Mouse (Mus musculus) neural tube, embryonic 11.5 days (tissue): ENCODE results near the gene Trp53bp2. TPM values are rescaled to one million over a fixed set of nuclear protein-coding genes. Genes with fewer than 3 reads are reported as not detected.

Experiments used
- ATAC-seq: fragments of 200-750 bp; cut with Nextera tagmentation; 2 replicates; pipeline ENCODE4 v1.8.0; 2017; ENCODE audit warnings: moderate number of reproducible peaks, mild to moderate bottlenecking, moderate TSS enrichment, moderate library complexity; ENCODE audit not compliant: insufficient read depth, low FRiP score, low TSS enrichment
- DNase-seq: peaks from one replicate; pipeline ENCODE4 v3.0.0-alpha.2; 2015; ENCODE audit warnings: low spot score
- H3K27ac ChIP-seq: fragments of 300-500 bp; sonication (generic); 2 replicates; pipeline ENCODE4 v1.5.1; 2014; ENCODE audit warnings: low read depth, mild to moderate bottlenecking, low read length
- H3K27me3 ChIP-seq: fragments of 300-500 bp; sonication (generic); 2 replicates; pipeline ENCODE4 v1.6.1; 2014; ENCODE audit warnings: mild to moderate bottlenecking, low read length, mixed read lengths; ENCODE audit not compliant: control insufficient read depth, insufficient read depth
- H3K36me3 ChIP-seq: fragments of 300-500 bp; sonication (generic); 2 replicates; pipeline ENCODE4 v1.6.1; 2014; ENCODE audit warnings: mild to moderate bottlenecking, low read length, moderate library complexity, mixed read lengths; ENCODE audit not compliant: control insufficient read depth, insufficient read depth
- H3K4me1 ChIP-seq: fragments of 300-500 bp; sonication (generic); 2 replicates; pipeline ENCODE4 v1.6.1; 2014; ENCODE audit warnings: low read length, mixed read lengths; ENCODE audit not compliant: control insufficient read depth, insufficient read depth
- H3K4me2 ChIP-seq: fragments of 300-500 bp; sonication (generic); 2 replicates; pipeline ENCODE4 v1.6.1; 2014; ENCODE audit warnings: low read depth, mild to moderate bottlenecking, moderate library complexity
- H3K4me3 ChIP-seq: fragments of 300-500 bp; sonication (generic); 2 replicates; pipeline ENCODE4 v1.5.1; 2014; ENCODE audit warnings: low read depth, low read length
- H3K9ac ChIP-seq: fragments of 300-500 bp; sonication (generic); 2 replicates; pipeline ENCODE4 v1.6.1; 2014; ENCODE audit warnings: mild to moderate bottlenecking, low read length
- H3K9me3 ChIP-seq: fragments of 300-500 bp; sonication (generic); 2 replicates; pipeline ENCODE4 v1.6.1; 2016; ENCODE audit warnings: low read length; ENCODE audit not compliant: control insufficient read depth
- WGBS: fragments of 180-500 bp; shearing (Covaris S2); extraction: QIAGEN DNeasy Blood & Tissue Kit; methylation state at CpG from one replicate; pipeline ENCODE4 v1.1.7; 2014; 5-methylcytosine and 5-hydroxymethylcytosine counted together
- polyA plus RNA-seq: library from polyadenylated mRNA; unstranded; fragments of >200 nt; fragmentation: Nextera tagmentation; extraction: Ambion mirVana; gene quantifications from 2 replicates; pipeline ENCODE4 v1.2.1, GENCODE M21; 2014

The Trp53bp2 gene
- polyA plus RNA-seq, 1 experiment from 2014 or later: 40.1 TPM

DNA sequence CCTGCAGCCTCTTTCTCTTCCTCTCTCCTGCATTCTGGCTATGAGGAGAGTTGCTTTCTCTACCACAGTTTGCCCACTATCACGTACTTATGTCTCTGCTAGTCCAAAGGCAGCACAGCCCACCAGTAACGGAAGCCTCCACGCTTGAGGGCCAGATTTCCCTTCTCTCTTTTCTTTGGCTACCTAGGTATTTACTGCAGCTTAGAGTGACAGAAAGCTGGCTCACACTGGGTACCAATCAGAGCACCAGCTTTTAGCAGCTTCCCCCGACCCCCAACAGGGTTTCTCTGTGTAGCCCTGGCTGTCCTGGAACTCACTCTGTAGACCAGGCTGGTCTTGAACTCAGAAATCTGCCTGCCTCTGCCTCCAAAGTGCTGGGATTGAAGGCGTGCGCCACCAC lies 31.5 kb upstream of the Trp53bp2 start:
- 83% methylated on average over 6 of the region's 6 CpGs for WGBS
- no peak overlapping the region for H3K9ac ChIP-seq
- no peak overlapping the region for H3K4me2 ChIP-seq
- no peak for DNase-seq
- no peaks in the 10 kb centered on the region for H3K9me3 ChIP-seq
- H3K4me1 ChIP-seq: no peaks in the 10 kb centered on the region
- no peaks in the 10 kb centered on the region for H3K27me3 ChIP-seq
- no peaks in the 10 kb centered on the region for H3K36me3 ChIP-seq
- H3K27ac ChIP-seq: no peak overlapping the region
- H3K4me3 ChIP-seq: no peak overlapping the region
- no peak for ATAC-seq

DNA sequence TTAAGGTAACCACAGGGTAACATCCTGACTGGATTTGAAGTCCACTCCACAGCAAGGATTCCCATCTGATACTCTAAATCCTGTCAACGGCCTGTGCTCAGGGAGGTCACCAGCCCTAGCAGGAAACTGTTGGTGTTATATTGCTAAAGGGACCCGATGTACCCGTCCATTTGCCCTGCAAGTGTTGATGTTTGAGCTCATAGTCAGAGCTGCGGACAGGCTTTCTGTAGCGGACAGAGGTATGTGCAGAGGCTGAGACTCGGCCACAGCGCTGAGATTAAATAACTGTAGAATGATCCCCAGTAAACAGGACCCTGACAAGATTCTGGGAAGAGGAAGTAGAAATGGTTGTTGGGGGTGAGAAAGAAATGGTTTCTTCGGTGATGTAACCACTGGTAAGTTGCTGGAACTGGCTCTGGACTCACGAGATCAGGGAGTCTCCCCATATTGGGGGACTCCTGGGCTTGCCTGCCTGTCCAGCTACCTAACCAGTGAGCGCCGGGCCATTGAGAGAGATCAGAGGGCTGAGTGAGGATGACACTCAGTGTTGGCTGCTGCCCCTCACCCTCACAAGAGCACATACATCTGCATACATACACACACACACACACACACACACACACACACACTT lies 30.7 kb upstream of the Trp53bp2 start:
- 81% methylated on average over 11 of the region's 11 CpGs for WGBS

DNA sequence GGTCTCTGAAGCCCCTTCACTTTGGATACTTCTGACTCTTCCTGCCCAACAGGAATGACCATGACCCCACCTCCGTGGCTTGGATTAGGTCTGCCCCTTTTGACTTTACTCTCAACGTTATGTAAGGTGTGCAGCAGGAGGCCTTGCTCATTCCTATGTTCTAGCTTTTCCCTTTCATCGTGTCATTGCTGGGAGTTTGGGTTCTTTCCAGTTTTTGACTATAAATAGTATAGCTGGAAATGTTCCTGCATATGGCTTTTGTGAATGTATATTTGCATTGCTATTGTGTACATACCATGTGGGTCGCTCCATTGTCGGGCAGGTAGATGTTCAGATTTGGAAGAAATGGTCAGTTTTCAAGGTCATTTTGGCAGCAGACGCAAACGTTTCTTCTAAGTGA lies 30.1 kb upstream of the Trp53bp2 start:
- no peak overlapping the region for H3K27ac ChIP-seq
- H3K27me3 ChIP-seq: no peaks in the 10 kb centered on the region
- WGBS: 85% methylated on average over 7 of the region's 7 CpGs
- H3K9ac ChIP-seq: no peak overlapping the region
- no peaks in the 10 kb centered on the region for H3K9me3 ChIP-seq
- ATAC-seq: no peak
- no peak overlapping the region for H3K4me2 ChIP-seq
- H3K4me3 ChIP-seq: no peak overlapping the region
- DNase-seq: no peak
- H3K36me3 ChIP-seq: no peaks in the 10 kb centered on the region
- H3K4me1 ChIP-seq: no peaks in the 10 kb centered on the region

More for the DNA sequence above, 30.7 kb upstream of the Trp53bp2 start:
- Histone ChIP-seq H3K9me3 (no peaks in the 10 kb centered on the region), H3K27ac (no peak overlapping the region), H3K4me3 (no peak overlapping the region), H3K27me3 (no peaks in the 10 kb centered on the region), H3K4me2 (no peak overlapping the region), H3K9ac (no peak overlapping the region), H3K36me3 (no peaks in the 10 kb centered on the region), H3K4me1 (no peaks in the 10 kb centered on the region)
- DNase-seq (no peak), ATAC-seq (no peak)

DNA sequence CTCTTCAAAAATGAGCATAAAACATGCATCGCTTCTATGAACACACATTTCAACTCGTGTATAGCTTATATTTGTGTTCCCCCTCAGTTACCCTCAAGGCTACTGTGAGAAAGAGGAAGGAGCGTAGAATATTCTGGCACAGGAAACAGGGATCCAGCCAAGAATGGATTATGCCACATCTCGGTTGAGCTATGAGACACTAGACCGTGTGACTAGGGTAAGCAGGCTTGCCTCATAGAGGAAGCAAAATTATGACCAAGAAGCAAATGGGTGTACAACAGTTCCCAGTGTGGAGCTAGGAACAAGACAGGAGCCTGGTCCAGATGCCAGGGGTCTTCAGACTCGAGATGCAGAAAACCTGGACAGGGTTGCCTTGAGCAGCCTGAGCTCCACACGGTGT lies 28.3 kb upstream of the Trp53bp2 start:
- no peak overlapping the region for H3K4me3 ChIP-seq
- no peaks in the 10 kb centered on the region for H3K9me3 ChIP-seq
- H3K27me3 ChIP-seq: no peaks in the 10 kb centered on the region
- 87% methylated on average over 7 of the region's 7 CpGs for WGBS
- DNase-seq: no peak
- ATAC-seq: no peak
- no peaks in the 10 kb centered on the region for H3K4me1 ChIP-seq
- no peaks in the 10 kb centered on the region for H3K36me3 ChIP-seq
- no peak overlapping the region for H3K27ac ChIP-seq
- no peak overlapping the region for H3K4me2 ChIP-seq
- no peak overlapping the region for H3K9ac ChIP-seq

DNA sequence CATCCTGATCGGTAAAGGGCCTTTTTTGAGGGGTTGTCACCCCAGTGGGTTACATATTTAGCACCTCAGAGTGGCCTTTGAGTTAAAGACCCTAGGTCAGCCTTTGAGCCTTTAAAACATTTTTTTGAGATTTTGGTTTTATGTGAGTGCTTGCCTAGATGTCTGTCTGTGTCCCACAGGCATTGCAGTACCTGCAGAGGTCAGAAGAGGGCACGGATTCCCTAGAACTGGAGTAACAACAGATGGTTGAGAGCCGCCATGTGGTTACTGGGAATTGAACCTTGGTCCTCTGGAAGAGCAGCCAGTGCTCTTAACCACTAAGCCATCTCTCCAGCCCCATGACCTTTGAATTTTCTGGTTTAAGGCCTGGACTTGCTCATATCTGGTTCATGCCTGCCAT lies 27.6 kb upstream of the Trp53bp2 start:
- Histone ChIP-seq H3K4me2 (no peak overlapping the region), H3K4me1 (no peaks in the 10 kb centered on the region), H3K4me3 (no peak overlapping the region), H3K36me3 (no peaks in the 10 kb centered on the region), H3K9me3 (no peaks in the 10 kb centered on the region), H3K9ac (no peak overlapping the region), H3K27ac (no peak overlapping the region), H3K27me3 (no peaks in the 10 kb centered on the region)
- no peak for DNase-seq
- ATAC-seq: no peak
- 72% methylated on average over 3 of the region's 3 CpGs for WGBS

DNA sequence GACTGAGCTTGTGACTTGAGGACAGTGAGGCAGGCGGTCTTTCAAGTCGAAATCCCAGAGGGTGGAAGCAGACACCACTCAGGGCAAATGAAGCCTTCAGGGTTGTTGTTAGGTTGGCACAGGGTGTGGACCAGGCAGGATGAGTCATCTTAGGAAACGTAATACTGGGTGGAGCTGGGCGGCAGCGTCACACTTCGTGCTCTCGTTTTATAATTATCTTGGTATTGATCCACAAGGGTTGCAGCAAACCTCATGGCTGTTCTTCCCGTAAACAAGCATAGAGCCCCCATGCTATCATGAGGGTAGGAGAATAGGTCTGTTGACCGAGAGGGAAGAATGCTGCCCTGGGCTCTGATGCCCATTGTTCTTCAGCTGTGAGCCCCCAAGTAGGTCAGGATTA lies 25.9 kb upstream of the Trp53bp2 start:
- ATAC-seq (no peak), DNase-seq (no peak)

DNA sequence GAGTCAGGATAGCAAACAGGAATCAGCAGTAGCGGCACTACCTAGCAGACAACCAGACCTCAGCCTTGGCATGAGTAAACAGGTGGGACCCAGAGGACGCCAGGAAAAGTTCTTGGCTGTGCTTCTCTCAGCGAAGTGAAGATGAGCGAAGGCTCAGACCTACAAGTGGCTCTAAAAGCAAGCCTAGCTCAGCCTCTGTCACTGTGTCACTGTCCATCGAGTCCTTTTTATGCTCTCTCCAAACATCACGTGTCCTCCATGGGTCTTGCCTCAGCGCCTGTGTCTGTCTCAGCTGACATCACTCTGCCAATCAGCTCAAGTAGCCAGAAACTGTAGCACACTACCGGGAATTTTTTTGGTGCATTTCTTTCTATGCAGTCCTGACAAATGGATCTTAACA lies 22.5 kb upstream of the Trp53bp2 start:
- H3K4me3 ChIP-seq: no peak overlapping the region
- no peaks in the 10 kb centered on the region for H3K4me1 ChIP-seq
- no peaks in the 10 kb centered on the region for H3K9me3 ChIP-seq
- no peak for ATAC-seq
- no peak for DNase-seq
- 94% methylated on average over 8 of the region's 8 CpGs for WGBS
- no peaks in the 10 kb centered on the region for H3K36me3 ChIP-seq
- H3K27ac ChIP-seq: no peak overlapping the region
- no peaks in the 10 kb centered on the region for H3K27me3 ChIP-seq
- no peak overlapping the region for H3K4me2 ChIP-seq
- H3K9ac ChIP-seq: no peak overlapping the region

More for the DNA sequence above, 25.9 kb upstream of the Trp53bp2 start:
- Histone ChIP-seq H3K4me3 (no peak overlapping the region), H3K36me3 (no peaks in the 10 kb centered on the region), H3K27me3 (no peaks in the 10 kb centered on the region), H3K4me1 (no peaks in the 10 kb centered on the region), H3K4me2 (no peak overlapping the region), H3K9me3 (no peaks in the 10 kb centered on the region), H3K9ac (no peak overlapping the region), H3K27ac (no peak overlapping the region)
- WGBS: 76% methylated on average over 9 of the region's 9 CpGs

DNA sequence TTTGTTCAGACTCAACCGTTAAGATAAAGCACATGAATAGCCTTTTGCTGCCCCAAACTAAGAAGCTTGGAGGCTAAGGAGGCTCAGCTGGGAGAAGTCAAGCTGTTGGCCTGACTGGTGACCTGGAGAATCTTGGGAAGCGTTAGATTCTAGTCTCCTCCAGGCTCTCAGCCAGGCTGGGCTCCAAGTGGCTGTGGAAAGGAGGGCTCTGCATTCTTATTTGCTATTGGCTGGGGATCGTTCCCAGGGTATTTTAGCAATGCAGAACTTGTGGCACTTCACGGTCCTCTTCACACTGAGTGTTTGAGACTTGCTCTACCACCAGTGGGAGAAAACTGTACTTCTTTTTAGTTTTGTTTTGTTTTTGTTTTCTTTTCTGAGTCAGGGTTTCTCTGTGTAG lies 20.2 kb upstream of the Trp53bp2 start:
- DNase-seq (no peak), ATAC-seq (no peak)
- no peak overlapping the region for H3K4me2 ChIP-seq
- no peaks in the 10 kb centered on the region for H3K36me3 ChIP-seq
- H3K9ac ChIP-seq: no peak overlapping the region
- no peaks in the 10 kb centered on the region for H3K4me1 ChIP-seq
- no peak overlapping the region for H3K27ac ChIP-seq
- no peak overlapping the region for H3K4me3 ChIP-seq
- 72% methylated on average over 4 of the region's 4 CpGs for WGBS
- H3K27me3 ChIP-seq: no peaks in the 10 kb centered on the region
- H3K9me3 ChIP-seq: no peaks in the 10 kb centered on the region

DNA sequence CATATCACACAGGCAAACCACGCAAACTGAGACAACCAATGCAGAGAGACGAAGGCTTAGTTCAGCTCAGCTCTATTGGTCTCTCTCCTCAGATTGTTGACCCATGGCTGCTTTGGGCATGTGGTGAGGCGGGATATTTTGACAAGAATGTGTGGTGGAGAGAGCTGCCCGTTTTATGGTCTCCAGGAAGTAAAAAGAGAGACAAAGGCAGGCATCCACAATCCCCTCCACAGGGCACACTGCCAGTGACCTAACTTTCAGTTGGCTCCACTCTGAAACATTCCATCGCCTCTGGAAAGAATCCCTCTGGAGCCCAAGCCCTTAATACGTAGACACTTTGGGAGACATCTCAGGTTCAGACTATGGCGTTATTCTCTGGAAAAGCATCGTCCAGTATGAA lies 10.8 kb upstream of the Trp53bp2 start:
- no peak overlapping the region for H3K9ac ChIP-seq
- 72% methylated on average over 8 of the region's 8 CpGs for WGBS
- DNase-seq (no peak), ATAC-seq (no peak)
- H3K36me3 ChIP-seq: no peaks in the 10 kb centered on the region
- no peaks in the 10 kb centered on the region for H3K4me1 ChIP-seq
- no peak overlapping the region for H3K4me3 ChIP-seq
- H3K4me2 ChIP-seq: no peak overlapping the region
- H3K27ac ChIP-seq: no peak overlapping the region
- no peaks in the 10 kb centered on the region for H3K27me3 ChIP-seq
- no peaks in the 10 kb centered on the region for H3K9me3 ChIP-seq
